Mouse (Mus musculus) heart, adult 2 months (tissue): ENCODE measurements around the gene Bsn. TPM values are rescaled to one million over a fixed set of nuclear protein-coding genes. Genes with fewer than 3 reads are reported as not detected.

Experiments
- DNase-seq, 2 experiments: peaks; one replicate each; pipeline ENCODE4 v3.0.0; 2021
- H3K27ac ChIP-seq: fragments of 200-600 bp; 2 replicates; pipeline ENCODE4 v1.8.1; 2022
- H3K27me3 ChIP-seq: fragments of 200-500 bp; 2 replicates; pipeline ENCODE4 v1.6.1; 2012; ENCODE audit warnings: mild to moderate bottlenecking, low read length, inconsistent platforms, mixed read lengths; ENCODE audit not compliant: control insufficient read depth, insufficient read depth
- H3K36me3 ChIP-seq: fragments of 200-500 bp; 2 replicates; pipeline ENCODE4 v1.6.1; 2012; ENCODE audit warnings: low read length, inconsistent platforms; ENCODE audit not compliant: control insufficient read depth, insufficient read depth
- H3K4me1 ChIP-seq: fragments of 200-500 bp; 2 replicates; pipeline ENCODE4 v1.6.1; 2011; ENCODE audit warnings: low read length; ENCODE audit not compliant: control insufficient read depth, insufficient read depth
- H3K4me3 ChIP-seq: fragments of 200-600 bp; 2 replicates; pipeline ENCODE4 v1.8.1; 2022
- H3K79me2 ChIP-seq: fragments of 200-500 bp; replicated peaks from 2 replicates; pipeline ENCODE4 v1.6.1; 2012; ENCODE audit warnings: mild to moderate bottlenecking, inconsistent platforms, low read length, moderate library complexity, mixed read lengths; ENCODE audit not compliant: control insufficient read depth, insufficient read depth
- H3K9ac ChIP-seq: fragments of 200-500 bp; 2 replicates; pipeline ENCODE4 v1.6.1; 2012; ENCODE audit warnings: low read depth, mild to moderate bottlenecking, control low read depth, inconsistent platforms, low read length, mixed read lengths
- CTCF ChIP-seq: fragments of 200-600 bp; IDR thresholded peaks from 2 replicates; pipeline ENCODE4 v1.8.1; 2022; ENCODE audit warnings: antibody characterized with exemption, mild to moderate bottlenecking, moderate library complexity
- EP300 ChIP-seq: fragments of 200-500 bp; IDR thresholded peaks from 2 replicates; pipeline ENCODE4 v1.6.1; 2011; ENCODE audit warnings: low read depth, low read length, control low read depth; ENCODE audit not compliant: insufficient read depth
- POLR2A ChIP-seq: fragments of 200-500 bp; IDR thresholded peaks from 2 replicates; pipeline ENCODE4 v1.6.1; 2011; ENCODE audit warnings: mild to moderate bottlenecking, low read depth, low read length, control low read depth; ENCODE audit not compliant: insufficient read depth
- WGBS: fragments of 180-500 bp; shearing (Covaris S2); methylation state at CpG from one replicate; pipeline ENCODE4 v1.1.7; 2018; 5-methylcytosine and 5-hydroxymethylcytosine counted together
- intact Hi-C: fragments of 180-260 bp; cut with DNase I; formaldehyde crosslinking; loops from one replicate; pipeline ENCODE4 v1.15.1; 2025
- polyA plus RNA-seq: library from polyadenylated mRNA; depleted of rRNA; stranded (reverse); fragments of >200 nt; gene quantifications from 2 replicates; pipeline ENCODE4 v1.2.3, GENCODE M21; 2012
- total RNA-seq, 2 experiments: library from RNA; stranded (reverse); gene quantifications; 2 replicates each; pipeline ENCODE4 v1.2.3; 2021

Gene Bsn
- total and polyA plus RNA-seq, 3 experiments, result 0.03 to 0.10 (median 0.05) TPM

DNA sequence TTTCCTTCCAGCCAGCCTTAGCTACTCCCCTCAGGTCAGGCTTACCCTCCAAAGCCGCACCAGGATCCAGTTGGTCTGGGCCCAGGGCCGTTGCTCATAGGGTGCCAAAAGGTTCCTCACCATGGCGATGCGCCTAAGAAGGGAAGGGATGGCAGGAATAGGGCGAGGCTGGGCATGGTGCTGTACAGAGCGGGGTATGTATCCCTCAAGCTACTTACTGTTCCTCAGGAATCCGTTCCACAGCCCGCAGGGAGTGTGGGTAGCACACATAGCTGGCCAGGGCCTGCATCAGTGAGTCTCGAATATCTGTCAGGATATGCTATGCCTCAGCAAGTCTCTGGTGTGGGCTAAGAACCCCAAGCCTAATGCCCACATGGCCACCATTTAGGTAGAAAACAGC lies 131.9 kb downstream of the Bsn start:
- intact Hi-C loops, result no loop called here
- Histone ChIP-seq H3K79me2 (no peaks in the 10 kb centered on the region), H3K4me3 (no peak overlapping the region), H3K27me3 (no peaks in the 10 kb centered on the region), H3K27ac (no peak overlapping the region), H3K36me3 (no peaks in the 10 kb centered on the region), H3K9ac (no peak overlapping the region), H3K4me1 (peaks cover 6% of the 10 kb centered on the region)
- whole genome bisulfite sequencing, result 93% methylated on average over 9 of the region's 9 CpGs
- DNase-seq, result no peak
- TF ChIP-seq EP300, result no peak
- no peak for TF ChIP-seq POLR2A
- TF ChIP-seq CTCF, result no peak

DNA sequence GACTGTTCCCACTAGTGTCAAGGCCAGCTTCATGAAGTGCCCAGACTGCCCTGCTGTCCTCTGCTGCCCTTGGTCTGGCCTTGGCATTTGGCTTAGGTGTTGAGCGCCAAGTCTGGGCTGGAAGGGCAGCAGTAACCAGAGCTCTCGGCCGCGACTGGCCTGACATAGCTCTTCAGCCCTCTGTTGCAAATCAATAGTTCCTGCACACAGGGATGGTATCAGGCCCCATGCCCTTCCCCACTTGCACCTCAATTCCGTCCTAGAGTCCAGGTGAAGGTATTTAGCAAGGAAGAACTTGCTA lies 133.0 kb downstream of the Bsn start:
- Histone ChIP-seq H3K9ac (no peak overlapping the region), H3K79me2 (no peaks in the 10 kb centered on the region), H3K4me3 (no peak overlapping the region), H3K27me3 (no peaks in the 10 kb centered on the region), H3K27ac (peak overlapping the region; percentile 70), H3K4me1 (peaks cover 12% of the 10 kb centered on the region), H3K36me3 (no peaks in the 10 kb centered on the region)
- DNase-seq, result peak in 1 of 2 experiments; percentile 69
- TF ChIP-seq POLR2A, result 0 out of 2 replicates have a peak, but pooled peaks have one; percentile 10
- TF ChIP-seq EP300, result no peak
- WGBS, result 79% methylated on average over 5 of the region's 5 CpGs
- intact Hi-C loops, result no loop called here

GRCm38 (mm10) chr9:108056361-108057261 lies 133.6 kb downstream of the Bsn start:
- no peak overlapping the region for H3K4me3 ChIP-seq
- peaks cover 12% of the 10 kb centered on the region for H3K4me1 ChIP-seq
- peak overlapping the region; percentile 70 for H3K27ac ChIP-seq
- TF ChIP-seq POLR2A (no peak), CTCF (no peak), EP300 (no peak)
- intact Hi-C loops, result no loop called here
- H3K79me2 ChIP-seq, result no peaks in the 10 kb centered on the region
- WGBS, result 80% methylated on average over 28 of the region's 28 CpGs
- no peak for DNase-seq
- no peaks in the 10 kb centered on the region for H3K36me3 ChIP-seq
- H3K9ac ChIP-seq, result no peak overlapping the region
- H3K27me3 ChIP-seq, result no peaks in the 10 kb centered on the region

DNA sequence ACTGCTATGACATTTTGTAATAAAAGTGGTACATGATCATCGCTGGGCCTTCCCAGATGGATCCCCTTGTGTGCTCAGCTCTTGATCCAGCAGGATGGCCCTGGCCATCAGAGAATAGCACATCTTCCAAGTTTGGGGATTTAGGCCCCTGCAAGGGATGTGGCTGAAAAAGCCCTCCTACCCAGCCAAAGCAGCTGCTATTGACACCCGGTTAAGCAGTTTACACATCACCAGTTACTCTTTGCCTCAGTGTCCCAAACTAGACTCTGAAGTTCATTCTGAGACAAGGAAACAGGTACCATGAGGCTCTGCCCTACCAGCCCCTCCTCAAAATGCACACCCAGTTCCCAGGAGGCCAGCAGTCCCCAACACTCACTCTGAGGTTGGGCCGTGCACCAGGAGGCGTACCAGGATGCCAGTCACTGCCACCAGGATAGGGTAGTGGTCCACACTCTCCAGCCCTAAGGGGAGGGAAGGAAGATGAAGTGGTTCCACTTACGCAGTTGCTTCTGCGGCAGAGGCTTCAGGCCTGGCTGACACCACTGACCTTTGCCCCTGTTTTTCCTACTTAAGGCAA lies 134.4 kb downstream of the Bsn start:
- TF ChIP-seq EP300 (no peak), CTCF (no peak), POLR2A (no peak)
- Histone ChIP-seq H3K4me3 (no peak overlapping the region), H3K9ac (no peak overlapping the region), H3K79me2 (no peaks in the 10 kb centered on the region), H3K27ac (no peak overlapping the region), H3K36me3 (no peaks in the 10 kb centered on the region), H3K4me1 (peaks cover 12% of the 10 kb centered on the region), H3K27me3 (no peaks in the 10 kb centered on the region)
- intact Hi-C loops, result no loop called here
- WGBS, result 85% methylated on average over 6 of the region's 6 CpGs
- DNase-seq, result peak in 1 of 2 experiments; percentile 3

DNA sequence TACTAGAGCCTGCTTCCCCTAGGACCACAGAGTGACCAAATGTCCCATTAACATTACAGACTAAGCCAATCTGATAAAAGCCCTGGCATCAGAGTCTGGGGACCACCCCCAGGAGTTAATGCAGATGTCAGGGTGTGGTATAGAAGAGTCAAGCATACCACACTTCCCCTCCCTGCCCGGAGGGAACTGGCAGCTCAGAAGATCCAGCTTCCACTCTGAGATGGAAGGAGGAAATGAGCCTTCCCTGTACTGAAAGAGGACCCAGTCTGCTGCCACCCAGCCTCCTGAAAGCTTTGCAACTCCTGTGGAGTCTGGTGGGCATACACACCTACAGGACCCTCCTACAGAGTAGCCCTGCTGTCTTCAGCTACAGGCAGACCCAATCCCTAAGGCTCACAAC lies 135.1 kb downstream of the Bsn start:
- Histone ChIP-seq H3K4me3 (no peak overlapping the region), H3K36me3 (no peaks in the 10 kb centered on the region), H3K27ac (no peak overlapping the region), H3K9ac (no peak overlapping the region), H3K79me2 (no peaks in the 10 kb centered on the region), H3K4me1 (peaks cover 12% of the 10 kb centered on the region), H3K27me3 (no peaks in the 10 kb centered on the region)
- intact Hi-C loops, result no loop called here
- 38% methylated on average over 1 of the region's 1 CpGs for WGBS
- TF ChIP-seq EP300, result no peak
- no peak for TF ChIP-seq POLR2A
- no peak for TF ChIP-seq CTCF
- DNase-seq, result peak; percentile 14 to 17

DNA sequence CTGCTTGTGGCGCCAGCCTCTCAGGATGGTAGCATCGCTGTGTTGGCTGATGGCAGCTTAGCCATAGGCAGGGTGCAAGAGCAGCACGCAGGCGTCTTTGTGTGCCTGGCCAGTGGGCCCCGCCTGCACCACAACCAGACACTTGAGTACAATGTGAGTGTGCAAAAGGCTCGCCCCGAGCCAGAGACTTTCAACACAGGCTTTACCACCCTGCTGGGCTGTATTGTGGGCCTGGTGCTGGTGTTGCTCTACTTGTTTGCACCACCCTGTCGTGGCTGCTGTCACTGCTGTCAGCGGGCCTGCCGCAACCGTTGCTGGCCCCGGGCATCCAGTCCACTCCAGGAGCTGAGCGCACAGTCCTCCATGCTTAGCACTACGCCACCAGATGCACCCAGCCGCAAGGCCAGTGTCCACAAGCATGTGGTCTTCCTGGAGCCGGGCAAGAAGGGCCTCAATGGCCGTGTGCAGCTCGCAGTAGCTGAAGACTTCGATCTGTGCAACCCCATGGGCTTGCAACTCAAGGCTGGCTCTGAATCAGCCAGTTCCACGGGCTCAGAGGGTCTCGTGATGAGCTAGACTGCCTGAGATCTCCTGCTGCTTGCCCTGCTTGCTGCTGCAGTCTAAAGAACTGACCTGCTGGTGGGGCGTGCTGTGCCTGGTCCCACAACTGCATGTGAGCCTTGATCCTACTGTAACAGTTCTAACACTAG lies 135.7 kb downstream of the Bsn start:
- intact Hi-C loops, result loop anchor here (5.0 kb wide), 1 partner anchor 152 kb away; no protein-coding TSS in a partner anchor
- Histone ChIP-seq H3K36me3 (no peaks in the 10 kb centered on the region), H3K4me3 (no peak overlapping the region), H3K27me3 (no peaks in the 10 kb centered on the region), H3K27ac (no peak overlapping the region), H3K9ac (no peak overlapping the region), H3K79me2 (no peaks in the 10 kb centered on the region), H3K4me1 (peaks cover 15% of the 10 kb centered on the region)
- peak; percentile 7 to 19 for DNase-seq
- no peak for TF ChIP-seq CTCF
- TF ChIP-seq EP300, result no peak
- TF ChIP-seq POLR2A, result no peak
- 90% methylated on average over 22 of the region's 22 CpGs for WGBS
